21 mouse cellular contexts compared by ENCODE assay signal in the genomic region with DNA sequence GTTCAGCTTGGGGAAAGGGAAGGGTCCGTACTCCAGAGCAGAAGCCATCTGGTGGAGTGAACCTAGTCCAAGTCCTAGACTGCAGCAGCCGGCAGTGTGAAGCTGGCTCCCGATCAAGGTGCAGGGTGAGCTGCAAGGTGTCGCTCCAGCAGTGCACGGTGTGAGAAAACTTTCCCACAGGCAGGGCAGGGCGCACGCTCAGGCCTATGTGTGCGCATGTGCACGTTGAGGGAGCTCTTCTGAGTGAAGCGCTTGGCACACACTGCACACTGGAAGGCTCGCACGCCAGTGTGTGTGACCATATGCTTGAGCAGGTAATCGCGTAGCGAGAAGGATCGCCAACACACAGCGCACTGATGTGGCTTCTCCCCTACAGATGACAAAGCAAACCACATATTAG. TPM values are rescaled to one million over a fixed set of nuclear protein-coding genes. Genes with fewer than 3 reads are reported as not detected.
DNase-seq lines count a peak whose midpoint lies in the region; ATAC-seq and TF ChIP-seq lines count a peak whose summit lies in the region.
"Had no signal": no experiment of that assay in that cellular context is flagged by ENCODE, and none has a peak within 500 bp of the region (broad histone marks: within the 10 kb centered on the region; RNA-seq: fewer than 3 reads in every experiment).

No protein-coding gene starts in this region.

- peaks cover 45% of the 10 kb centered on the region for H3K36me3 ChIP-seq in forebrain, embryonic 13.5 days (ENCODE audit: poor library complexity, severe bottlenecking)
- peaks cover 35% of the 10 kb centered on the region for H3K36me3 ChIP-seq in forebrain, postnatal 0 days (ENCODE audit: insufficient read depth)
- H3K36me3 ChIP-seq in kidney, postnatal 0 days (ENCODE audit: insufficient read depth, low read length) = peaks cover 15% of the 10 kb centered on the region; the same call in 1 of the 2 replicates

- 0 out of 2 replicates have a peak overlapping the region, but pooled peaks have one; percentile 22 for H3K9ac ChIP-seq in forebrain, embryonic 13.5 days
- H3K9ac ChIP-seq in forebrain, postnatal 0 days = no peak overlapping the region
- H3K9ac ChIP-seq in kidney, postnatal 0 days (ENCODE audit: low read depth, low read length) = peak overlapping the region; percentile 23; the same call in 1 of the 2 replicates
- H3K9ac ChIP-seq: heart, embryonic 15.5 days; liver, embryonic 13.5 days; lung, embryonic 14.5 days had no signal

- H3K27ac ChIP-seq in forebrain, embryonic 13.5 days = no peak overlapping the region
- H3K27ac ChIP-seq in forebrain, postnatal 0 days (ENCODE audit: low read depth, low read length) = no peak overlapping the region
- no peak overlapping the region for H3K27ac ChIP-seq in kidney, postnatal 0 days
- H3K27ac ChIP-seq: heart, embryonic 15.5 days; liver, embryonic 13.5 days; midbrain, embryonic 10.5 days had no signal

- 0 out of 2 replicates have a peak, but pooled peaks cover 3% of the 10 kb centered on the region for H3K27me3 ChIP-seq in forebrain, embryonic 13.5 days
- no peaks in the 10 kb centered on the region for H3K27me3 ChIP-seq in forebrain, postnatal 0 days (ENCODE audit: insufficient read depth, low read length)
- no peaks in the 10 kb centered on the region for H3K27me3 ChIP-seq in kidney, postnatal 0 days (ENCODE audit: insufficient read depth, low read length)
- H3K27me3 ChIP-seq: liver, embryonic 13.5 days had no signal

- TF ChIP-seq CTCF in forebrain, postnatal 0 days (IDR thresholded peaks at IDR 0.05; ENCODE audit: low read depth) = no peak
- no peak for TF ChIP-seq CTCF in kidney, postnatal 0 days (IDR thresholded peaks at IDR 0.05; ENCODE audit: low read depth)

- no peaks in the 10 kb centered on the region for H3K9me3 ChIP-seq in forebrain, embryonic 13.5 days (replicated peaks)
- no peaks in the 10 kb centered on the region for H3K9me3 ChIP-seq in forebrain, postnatal 0 days (ENCODE audit: low read length)
- no peaks in the 10 kb centered on the region for H3K9me3 ChIP-seq in kidney, postnatal 0 days (replicated peaks; ENCODE audit: low read length)
- H3K9me3 ChIP-seq: G1E; heart, embryonic 15.5 days; liver, embryonic 13.5 days; midbrain, embryonic 10.5 days had no signal

- WGBS in forebrain, embryonic 13.5 days = 84% methylated on average over 17 of the region's 17 CpGs
- 81% methylated on average over 17 of the region's 17 CpGs for WGBS in forebrain, postnatal 0 days
- 91% methylated on average over 17 of the region's 17 CpGs for WGBS in kidney, postnatal 0 days

- ATAC-seq in forebrain, embryonic 13.5 days = no peak
- ATAC-seq in forebrain, postnatal 0 days = no peak
- ATAC-seq in kidney, postnatal 0 days (replicated peaks; ENCODE audit: low FRiP score, low read depth) = no peak

- H3K4me2 ChIP-seq in forebrain, embryonic 13.5 days = no peak overlapping the region
- H3K4me2 ChIP-seq in forebrain, postnatal 0 days (ENCODE audit: low read depth) = no peak overlapping the region
- no peak overlapping the region for H3K4me2 ChIP-seq in kidney, postnatal 0 days (ENCODE audit: low read length)
- H3K4me2 ChIP-seq: heart, embryonic 15.5 days; liver, embryonic 13.5 days; lung, embryonic 14.5 days had no signal

- peaks cover 26% of the 10 kb centered on the region for H3K4me1 ChIP-seq in forebrain, embryonic 13.5 days
- H3K4me1 ChIP-seq in forebrain, postnatal 0 days (ENCODE audit: insufficient read depth) = 0 out of 2 replicates have a peak, but pooled peaks cover 6% of the 10 kb centered on the region
- peaks cover 11% of the 10 kb centered on the region; the same call in 1 of the 2 replicates for H3K4me1 ChIP-seq in kidney, postnatal 0 days (replicated peaks; ENCODE audit: insufficient read depth, low read length)

- H3K4me3 ChIP-seq in forebrain, embryonic 13.5 days = no peak overlapping the region
- H3K4me3 ChIP-seq in forebrain, postnatal 0 days (ENCODE audit: low read depth, low read length) = no peak overlapping the region
- no peak overlapping the region for H3K4me3 ChIP-seq in kidney, postnatal 0 days (replicated peaks; ENCODE audit: low read depth, low read length)
- H3K4me3 ChIP-seq: heart, embryonic 15.5 days; liver, embryonic 13.5 days; midbrain, embryonic 10.5 days had no signal

- DNase-seq in forebrain, postnatal 0 days = no peak
- no peak for DNase-seq in kidney, postnatal 0 days (ENCODE audit: low spot score)
- no peak for DNase-seq in kidney, postnatal 10 days
- DNase-seq in ES-CJ7 (ENCODE audit: low read depth, low spot score) = peak; percentile 71
- peak; percentile 68 for DNase-seq in brain, adult 2 months (ENCODE audit: low read depth, low spot score)
- no peak for DNase-seq in adrenal gland, postnatal 10 days
- DNase-seq: adrenal gland, postnatal 36 days; heart, adult 18-20 months; liver, embryonic 13.5 days; lung, embryonic 14.5 days; lung, postnatal 36 days; thymus, postnatal 36 days had no signal

RNA-seq across cellular contexts. Expression of a gene that starts 3.8 kb away (rescaled TPM):
- 32.8 and 37.1 TPM in 2 replicates for polyA plus RNA-seq in forebrain, embryonic 13.5 days (2015; fragmentation: Nextera tagmentation; extraction: Ambion mirVana)
- 32.8 and 33.3 TPM in 2 replicates for total RNA-seq in forebrain, postnatal 0 days (2014; rRNA removed)
- polyA plus RNA-seq in forebrain, postnatal 0 days (2015; fragmentation: Nextera tagmentation; extraction: Ambion mirVana) = 25.0 and 29.3 TPM in 2 replicates
- 17.4 and 17.5 TPM in 2 replicates for polyA plus RNA-seq in kidney, postnatal 0 days (2015; fragmentation: Nextera tagmentation; extraction: Ambion mirVana)
- total RNA-seq in adrenal gland, postnatal 10 days (2021) = 10 to 100 TPM; 11.3 to 13.6 TPM

RNA-seq across cellular contexts. Expression of a gene that starts 7.1 kb away (rescaled TPM):
- 270 and 289 TPM in 2 replicates for polyA plus RNA-seq in forebrain, embryonic 13.5 days (2015; fragmentation: Nextera tagmentation; extraction: Ambion mirVana)
- 430 and 485 TPM in 2 replicates for total RNA-seq in forebrain, postnatal 0 days (2014; rRNA removed)
- polyA plus RNA-seq in forebrain, postnatal 0 days (2015; fragmentation: Nextera tagmentation; extraction: Ambion mirVana) = 209 and 211 TPM in 2 replicates
- polyA plus RNA-seq in kidney, postnatal 0 days (2015; fragmentation: Nextera tagmentation; extraction: Ambion mirVana) = 195 and 197 TPM in 2 replicates
- 100 to 1,000 TPM; 218 to 247 TPM for total RNA-seq in adrenal gland, postnatal 10 days (2021)

RNA-seq across cellular contexts. Expression of a gene that starts 8.0 kb away (rescaled TPM):
- polyA plus RNA-seq in forebrain, embryonic 13.5 days (2015; fragmentation: Nextera tagmentation; extraction: Ambion mirVana) = 0.12 and 0.53 TPM in 2 replicates
- total RNA-seq in forebrain, postnatal 0 days (2014; rRNA removed) = 0.23 and 0.43 TPM in 2 replicates
- polyA plus RNA-seq in forebrain, postnatal 0 days (2015; fragmentation: Nextera tagmentation; extraction: Ambion mirVana) = 0.08 and 0.18 TPM in 2 replicates
- polyA plus RNA-seq in kidney, postnatal 0 days (2015; fragmentation: Nextera tagmentation; extraction: Ambion mirVana) = 0.07 and 0.11 TPM in 2 replicates
- total RNA-seq in adrenal gland, postnatal 10 days (2021) = 10 to 100 TPM; 24.2 to 50.8 TPM
- total RNA-seq: heart, adult 18-20 months; hematopoietic stem cell, adult 5-6 weeks; monocyte, adult 5-6 weeks had no signal
- polyA plus RNA-seq: embryonic facial prominence, embryonic 14.5 days; G1E; heart, embryonic 15.5 days; limb, embryonic 11.5 days; lung, embryonic 14.5 days; neural tube, embryonic 11.5 days had no signal

RNA-seq across cellular contexts. Expression of a gene that starts 28.4 kb away (rescaled TPM):
- polyA plus RNA-seq in forebrain, embryonic 13.5 days (2015; fragmentation: Nextera tagmentation; extraction: Ambion mirVana) = 12.7 and 14.5 TPM in 2 replicates
- total RNA-seq in forebrain, postnatal 0 days (2014; rRNA removed) = 7.5 and 13.0 TPM in 2 replicates
- polyA plus RNA-seq in forebrain, postnatal 0 days (2015; fragmentation: Nextera tagmentation; extraction: Ambion mirVana) = 6.0 and 8.2 TPM in 2 replicates
- polyA plus RNA-seq in kidney, postnatal 0 days (2015; fragmentation: Nextera tagmentation; extraction: Ambion mirVana) = 6.7 and 7.1 TPM in 2 replicates
- total RNA-seq in adrenal gland, postnatal 10 days (2021) = 1 to 10 TPM; 5.4 to 5.9 TPM

RNA-seq across cellular contexts. Expression of a gene that starts 28.6 kb away (rescaled TPM):
- polyA plus RNA-seq in forebrain, embryonic 13.5 days (2015; fragmentation: Nextera tagmentation; extraction: Ambion mirVana) = 164 and 168 TPM in 2 replicates
- 131 and 160 TPM in 2 replicates for total RNA-seq in forebrain, postnatal 0 days (2014; rRNA removed)
- 210 and 239 TPM in 2 replicates for polyA plus RNA-seq in forebrain, postnatal 0 days (2015; fragmentation: Nextera tagmentation; extraction: Ambion mirVana)
- polyA plus RNA-seq in kidney, postnatal 0 days (2015; fragmentation: Nextera tagmentation; extraction: Ambion mirVana) = 235 and 240 TPM in 2 replicates
- total RNA-seq in adrenal gland, postnatal 10 days (2021) = 100 to 1,000 TPM; 165 to 169 TPM

Comparison
In these comparisons a context has a peak if more than half of its experiments do, and no peak if none do; other contexts are left out.
1. DNase-seq: peak in ES-CJ7 (single experiment) and brain, adult 2 months (single experiment); none in forebrain, postnatal 0 days (single experiment), kidney, postnatal 0 days (single experiment), kidney, postnatal 10 days (single experiment) and adrenal gland, postnatal 10 days (single experiment).